Mouse (Mus musculus) inflammation-experienced regulatory T-cells, adult 6 months (primary cell): ENCODE data around the gene Lrrc38. TPM values are rescaled to one million over a fixed set of nuclear protein-coding genes. Genes with fewer than 3 reads are reported as not detected.
"Not testable (repeated sequence)": the region's sequence is repeated elsewhere in the genome, so short reads cannot be mapped to it uniquely, and the experiment has no call there.

Experiments used
- ATAC-seq: one replicate; pipeline ENCODE4 v1.8.0; 2017
- polyA plus RNA-seq, 3 experiments: library from polyadenylated mRNA; unstranded; fragments of 100-300 nt; shearing (Covaris generic); gene quantifications; one replicate each; pipeline ENCODE4 v1.2.1; 2017

Gene Lrrc38
- polyA plus RNA-seq = not detected

GRCm38 (mm10) chr4:143349484-143349906 is at the start of gene Lrrc38:
Gene Lrrc38, plus strand, starts transcription at chr4:143349757.
- ATAC-seq = no peak

- ATAC-seq = no peak
Measured at GRCm38 (mm10) chr4:143300113-143300688, 49.4 kb upstream of the Lrrc38 start.

GRCm38 (mm10) chr4:143301042-143301441 is 48.5 kb upstream of the Lrrc38 start:
- no peak for ATAC-seq

DNA sequence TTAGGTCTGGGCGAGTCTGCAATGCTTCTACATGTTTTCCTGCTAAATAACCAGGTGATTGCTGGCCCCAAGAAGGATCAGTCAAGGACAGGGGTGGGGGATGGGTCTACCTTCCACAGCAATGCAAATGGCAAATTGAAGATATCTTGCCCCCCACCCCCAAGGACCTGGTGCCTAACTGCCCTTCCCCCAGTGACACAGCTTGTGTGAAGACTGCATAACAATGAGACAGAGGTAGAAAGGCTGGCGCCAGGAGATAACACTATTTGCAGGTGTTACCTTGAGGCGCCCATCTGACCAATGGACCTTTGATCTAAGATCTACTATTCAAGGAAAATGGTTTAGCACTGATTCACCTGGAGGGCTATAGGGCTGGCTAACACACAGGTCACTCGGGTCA is 47.7 kb upstream of the Lrrc38 start:
- ATAC-seq = no peak

DNA sequence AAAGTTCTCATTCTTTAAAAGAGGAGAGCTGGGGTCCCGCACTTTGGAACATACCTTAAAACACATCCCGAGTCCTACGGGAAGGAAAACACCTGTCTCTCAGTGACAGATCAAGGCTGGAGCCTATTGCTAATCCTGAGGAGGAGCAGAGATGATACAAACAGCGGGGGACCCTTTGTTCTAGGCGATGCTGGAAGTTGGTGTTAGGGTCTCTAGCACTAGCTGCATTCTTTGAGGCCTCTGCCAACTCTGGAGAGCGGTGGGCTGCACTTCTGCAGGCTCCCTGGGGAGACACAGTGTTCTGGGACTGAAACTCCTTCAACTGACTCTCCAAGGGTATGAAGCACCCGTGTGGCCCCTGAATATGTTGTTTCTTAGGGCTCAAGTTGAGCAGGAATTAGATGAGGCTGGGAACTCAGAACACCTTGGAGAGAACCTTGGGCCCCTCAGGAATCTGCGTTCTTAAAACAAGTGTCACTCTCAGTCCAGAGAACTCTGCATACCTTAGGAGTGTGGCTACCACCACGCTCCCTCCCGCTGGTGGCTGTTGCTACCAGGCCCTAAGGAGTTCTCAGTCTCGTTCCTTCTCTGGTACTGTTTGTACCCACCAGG is 47.2 kb upstream of the Lrrc38 start:
- no peak for ATAC-seq

- no peak for ATAC-seq
Measured at GRCm38 (mm10) chr4:143305031-143305430, 44.5 kb upstream of the Lrrc38 start.

DNA sequence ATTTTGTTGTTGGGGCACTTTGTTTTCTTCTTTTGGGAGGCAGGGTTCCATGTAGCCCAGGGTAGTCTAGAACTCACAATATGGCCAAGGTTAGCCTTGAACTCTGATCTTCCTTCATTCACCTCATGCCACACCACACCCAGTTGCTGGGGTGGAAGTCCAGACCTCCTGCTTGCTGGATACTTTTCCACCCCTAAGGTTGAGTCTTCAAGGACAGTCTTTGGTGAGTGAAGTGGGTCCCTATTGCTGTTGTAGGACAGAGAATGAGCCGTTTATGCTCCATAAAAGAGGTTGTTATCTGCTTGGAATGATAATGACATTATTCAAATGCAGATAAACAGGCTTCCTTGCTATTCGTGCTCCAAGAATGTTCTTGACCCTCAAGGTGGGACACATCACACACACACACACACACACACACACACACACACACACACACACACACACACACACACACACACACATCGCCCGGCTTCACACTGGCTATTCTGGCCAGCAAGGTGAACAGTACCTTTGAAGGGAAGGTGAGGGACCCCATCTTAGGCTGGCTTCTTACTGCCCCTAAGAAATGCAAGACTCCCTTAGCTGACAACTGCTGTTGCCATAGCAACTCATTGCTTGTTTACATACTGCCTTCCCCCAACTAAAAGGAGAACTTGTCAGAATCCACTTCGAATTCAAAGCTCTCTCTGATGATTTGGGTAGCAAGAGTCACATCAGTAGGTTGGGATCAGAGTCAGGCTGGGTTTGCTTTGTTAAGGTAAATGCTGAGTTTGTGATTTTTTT is 43.4 kb upstream of the Lrrc38 start:
- no peak for ATAC-seq

GRCm38 (mm10) chr4:143311341-143311740 is 38.2 kb upstream of the Lrrc38 start:
- ATAC-seq = no peak

DNA sequence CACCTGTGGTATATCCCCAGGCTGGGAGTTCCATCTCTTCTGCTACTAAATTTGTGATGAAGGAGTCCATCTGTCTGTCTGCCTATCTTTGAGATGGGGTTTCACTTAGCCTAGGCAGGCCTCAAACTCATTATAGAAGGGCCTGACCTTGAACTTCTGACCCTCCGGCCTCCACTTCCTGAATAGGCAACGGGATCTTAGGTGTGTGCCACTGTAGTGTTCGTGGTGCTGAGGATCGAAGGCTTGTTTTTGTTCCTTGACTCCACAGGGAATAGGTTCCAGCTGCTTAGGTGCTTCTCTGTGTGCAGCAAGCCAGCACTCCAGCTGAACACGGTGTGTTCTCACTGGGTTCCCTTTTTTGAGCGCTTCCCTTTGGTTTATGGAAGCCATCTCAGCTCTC is 36.3 kb upstream of the Lrrc38 start:
- no peak for ATAC-seq

- no peak for ATAC-seq
Measured at GRCm38 (mm10) chr4:143324176-143324924, 25.2 kb upstream of the Lrrc38 start.

DNA sequence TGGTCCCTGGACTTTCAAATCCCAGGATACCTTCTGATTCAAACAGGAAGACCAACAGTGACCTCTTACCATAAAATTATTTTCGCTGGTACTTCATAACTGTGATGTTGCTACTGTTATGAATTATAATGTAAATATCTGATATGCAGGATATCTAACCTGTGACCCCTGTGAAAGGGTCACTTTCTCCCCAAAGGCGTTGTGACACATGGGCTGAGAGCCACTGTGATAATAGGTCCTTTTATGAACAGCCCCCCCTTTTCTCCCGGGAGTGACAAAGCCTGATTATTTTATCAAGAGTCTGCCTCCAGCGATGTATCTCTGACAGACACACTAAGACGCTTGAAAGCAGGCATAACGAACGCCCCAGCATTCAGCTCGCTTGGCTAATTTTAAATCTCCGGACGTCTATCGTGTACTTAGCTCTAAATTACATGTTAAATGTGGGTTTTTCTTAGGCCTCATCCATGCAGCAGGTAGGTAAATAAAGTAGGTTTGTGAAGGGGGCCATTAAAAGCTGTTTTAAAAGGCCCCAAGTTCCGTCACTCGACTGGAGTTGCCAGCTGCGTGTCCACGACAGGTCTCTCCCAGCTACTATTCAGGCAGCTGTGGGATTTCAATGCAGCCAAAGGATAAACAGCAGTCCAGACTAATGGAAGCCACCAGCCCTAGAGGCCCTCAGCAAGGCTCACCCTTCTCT is 24.5 kb upstream of the Lrrc38 start:
- no peak for ATAC-seq

DNA sequence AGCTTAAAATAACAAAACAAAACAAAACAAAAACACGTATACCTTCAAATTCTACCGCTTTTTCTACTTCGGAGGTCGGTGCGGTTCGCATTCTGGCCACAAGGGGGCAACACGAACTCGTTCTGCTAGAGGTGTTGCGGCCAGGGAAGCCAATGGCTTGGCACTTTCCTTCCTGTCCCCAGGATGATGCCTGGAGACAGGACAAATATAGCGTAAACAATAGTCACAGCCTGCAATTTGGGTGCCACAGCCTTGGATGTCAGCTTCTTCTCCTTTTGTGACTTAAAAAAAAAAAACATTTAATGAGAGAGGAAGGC is 24.0 kb upstream of the Lrrc38 start:
- ATAC-seq = no peak

- ATAC-seq = no peak
Measured at GRCm38 (mm10) chr4:143330566-143330965, 19.0 kb upstream of the Lrrc38 start.

GRCm38 (mm10) chr4:143331787-143332186 is 17.8 kb upstream of the Lrrc38 start:
- ATAC-seq = no peak

GRCm38 (mm10) chr4:143334145-143334544 is 15.4 kb upstream of the Lrrc38 start:
- no peak for ATAC-seq

GRCm38 (mm10) chr4:143334995-143335394 is 14.6 kb upstream of the Lrrc38 start:
- no peak for ATAC-seq

DNA sequence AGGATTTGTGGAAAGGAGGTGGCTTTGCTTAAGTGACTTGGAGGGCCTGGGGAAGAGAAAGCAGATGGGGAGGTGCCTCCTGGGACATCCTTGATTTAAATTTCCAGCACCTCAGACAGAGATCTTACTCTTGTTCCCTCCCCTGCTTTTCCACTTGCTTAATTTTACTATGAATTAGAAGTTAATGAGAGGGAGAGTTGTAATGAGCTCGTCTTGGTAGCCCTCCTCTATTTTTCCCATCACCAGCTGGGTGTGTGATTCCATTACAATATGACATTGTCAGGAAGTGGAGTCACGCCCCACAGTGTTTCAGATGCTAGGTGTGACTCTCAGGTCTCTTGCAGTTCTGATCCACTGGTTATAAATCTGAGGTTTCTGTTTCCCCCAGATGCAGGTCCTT is 13.5 kb upstream of the Lrrc38 start:
- ATAC-seq = no peak

- ATAC-seq = no peak
Measured at GRCm38 (mm10) chr4:143339808-143340207, 9.7 kb upstream of the Lrrc38 start.

- no peak for ATAC-seq
Measured at GRCm38 (mm10) chr4:143341470-143341869, 8.1 kb upstream of the Lrrc38 start.

- ATAC-seq = not testable (repeated sequence)
Measured at GRCm38 (mm10) chr4:143345491-143345890, 4.1 kb upstream of the Lrrc38 start.

- no peak for ATAC-seq
Measured at GRCm38 (mm10) chr4:143348678-143349077, 879 bp upstream of the Lrrc38 start.
